Mouse (Mus musculus): ENCODE data around the gene Serpina3k.
"Not testable (repeated sequence)": the region's sequence is repeated elsewhere in the genome, so short reads cannot be mapped to it uniquely, and the experiment has no call there.

DNA sequence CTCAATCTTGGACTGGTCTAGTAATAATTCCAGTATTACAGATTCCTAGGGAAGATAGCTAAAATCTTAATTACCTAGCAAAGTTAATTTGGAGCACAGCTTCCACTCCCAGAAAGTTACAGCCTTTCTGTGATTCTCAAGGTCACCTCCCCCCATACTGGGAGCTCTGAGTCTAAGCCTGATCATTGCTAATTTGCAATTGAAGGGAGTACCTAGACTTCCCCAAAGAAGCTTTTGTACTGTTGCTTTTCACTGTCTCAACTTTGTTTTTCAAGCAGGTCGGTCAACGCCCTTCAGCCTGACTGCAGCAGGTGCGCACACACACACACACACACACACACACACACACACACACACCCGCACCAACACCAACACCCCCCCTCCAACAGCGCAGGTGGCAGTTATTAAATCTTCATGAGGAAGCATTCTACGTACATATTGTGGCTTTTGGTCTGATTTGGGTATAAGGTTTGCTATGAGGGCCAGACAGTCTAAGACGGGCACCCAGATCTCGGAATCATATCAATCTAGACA lies 42.9 kb downstream of the Serpina3k start:
- not testable (repeated sequence) for TF ChIP-seq CTCF (IDR thresholded peaks at IDR 0.05; ENCODE audit: low read depth, low read length); POLR2AphosphoS5 (IDR thresholded peaks at IDR 0.05; ENCODE audit: insufficient replicate concordance, low read depth, low read length)

All from G1E (cell line).